Mouse (Mus musculus): ENCODE data around the gene Bmi1. TPM values are rescaled to one million over a fixed set of nuclear protein-coding genes. Genes with fewer than 3 reads are reported as not detected.

Gene Bmi1
- total and polyA plus RNA-seq, 3 experiments, result 66.5 to 68.1 TPM; not detected in 1

DNA sequence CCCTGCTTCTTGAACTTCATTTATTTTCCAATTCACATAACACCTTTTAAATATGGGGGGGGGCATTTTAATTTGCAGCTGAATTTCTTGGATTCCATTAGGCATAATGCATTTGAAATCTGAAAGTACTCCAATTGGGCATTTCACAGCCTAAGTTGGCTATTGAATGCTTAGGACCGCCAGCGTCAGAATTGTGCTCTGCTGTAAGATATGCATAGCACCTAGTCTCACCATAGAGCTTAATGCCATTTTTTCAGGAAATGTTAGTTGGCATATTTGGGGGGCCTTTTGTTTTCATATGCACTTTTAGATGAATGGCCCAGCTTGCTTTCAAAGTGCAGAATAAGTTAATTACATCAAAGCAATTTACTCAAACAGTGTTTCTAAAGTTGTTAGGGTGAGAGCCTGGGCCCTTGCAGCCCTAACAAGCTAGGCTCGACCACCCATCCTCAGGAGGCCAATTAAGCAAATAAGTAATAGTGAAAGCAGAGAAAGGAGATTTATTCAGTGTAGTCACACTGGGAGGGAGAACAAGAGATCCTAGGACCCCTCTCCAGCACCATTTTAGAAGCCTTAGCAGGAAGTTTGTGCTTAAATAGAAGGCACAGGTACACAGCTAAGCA is 45.5 kb downstream of the Bmi1 start:
- Histone ChIP-seq H3K27ac (ENCODE audit: control insufficient read depth, low read depth, low read length) (no peak overlapping the region), H3K36me3 (ENCODE audit: control insufficient read depth in 1 of 2, insufficient read depth in 2 of 2, low read length in 2 of 2) (no peaks in the 10 kb centered on the region), H3K27me3 (ENCODE audit: control insufficient read depth in 1 of 2, insufficient read depth in 2 of 2, low read length in 2 of 2) (peaks cover 0 to 3% of the 10 kb centered on the region in 2 experiments; a peak in 2 of 4 replicates), H3K9me3 (replicated peaks; ENCODE audit: insufficient read depth, low read length) (no peaks in the 10 kb centered on the region), H3K4me3 (ENCODE audit: control insufficient read depth in 1 of 2, insufficient read depth in 1 of 2, low read depth in 2 of 2, low read length in 2 of 2) (no peak overlapping the region), H3K4me1 (ENCODE audit: control insufficient read depth in 1 of 2, insufficient read depth in 2 of 2, low read length in 2 of 2) (no peaks in the 10 kb centered on the region), H3K79me2 (ENCODE audit: control insufficient read depth, insufficient read depth, low read length, poor library complexity) (no peaks in the 10 kb centered on the region), H3K9ac (ENCODE audit: control insufficient read depth, low read depth, low read length, poor library complexity, severe bottlenecking) (no peak overlapping the region)
- TF ChIP-seq MYC (IDR thresholded peaks at IDR 0.05; ENCODE audit: low read depth, low read length) (no peak), POLR2AphosphoS5 (IDR thresholded peaks at IDR 0.05; ENCODE audit: borderline replicate concordance, low read depth, low read length) (no peak), RAD21 (IDR thresholded peaks at IDR 0.05; ENCODE audit: low read depth, low read length) (no peak), ZMIZ1 (IDR thresholded peaks at IDR 0.05; ENCODE audit: low read depth, low read length) (no peak)
- DNase-seq (ENCODE audit: low read depth, low spot score), result no peak

DNA sequence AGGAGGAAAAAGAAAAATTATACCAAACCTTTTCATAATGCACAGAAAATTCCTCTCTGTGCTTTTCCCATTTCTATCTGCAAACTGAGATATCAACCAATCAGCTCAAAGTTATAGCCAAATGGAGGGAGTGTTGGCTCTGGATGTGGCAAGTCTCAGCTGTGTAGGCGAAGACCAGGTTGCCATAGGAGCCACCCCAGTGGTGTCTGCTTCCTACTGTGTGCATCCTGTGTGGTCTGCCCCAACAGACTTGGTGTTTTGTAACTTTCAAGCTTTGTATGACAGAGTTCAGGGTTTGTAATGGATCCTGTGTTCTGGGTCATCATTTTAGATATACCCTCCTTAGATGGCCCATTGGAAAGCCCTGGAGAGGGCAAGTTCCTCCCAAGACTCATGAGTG is 47.6 kb downstream of the Bmi1 start:
- Histone ChIP-seq H3K79me2 (ENCODE audit: control insufficient read depth, insufficient read depth, low read length, poor library complexity) (no peaks in the 10 kb centered on the region), H3K9ac (ENCODE audit: control insufficient read depth, low read depth, low read length, poor library complexity, severe bottlenecking) (no peak overlapping the region), H3K36me3 (ENCODE audit: control insufficient read depth in 1 of 2, insufficient read depth in 2 of 2, low read length in 2 of 2) (no peaks in the 10 kb centered on the region), H3K4me3 (ENCODE audit: control insufficient read depth in 1 of 2, insufficient read depth in 1 of 2, low read depth in 2 of 2, low read length in 2 of 2) (no peak overlapping the region), H3K27me3 (ENCODE audit: control insufficient read depth in 1 of 2, insufficient read depth in 2 of 2, low read length in 2 of 2) (no peaks in the 10 kb centered on the region; a peak in 1 of 4 replicates), H3K4me1 (ENCODE audit: control insufficient read depth in 1 of 2, insufficient read depth in 2 of 2, low read length in 2 of 2) (no peaks in the 10 kb centered on the region), H3K9me3 (replicated peaks; ENCODE audit: insufficient read depth, low read length) (no peaks in the 10 kb centered on the region), H3K27ac (ENCODE audit: control insufficient read depth, low read depth, low read length) (no peak overlapping the region)
- DNase-seq (ENCODE audit: low read depth, low spot score), result no peak
- TF ChIP-seq USF1 (IDR thresholded peaks at IDR 0.05; ENCODE audit: low read depth, low read length) (no peak), NRF1 (IDR thresholded peaks at IDR 0.05; ENCODE audit: insufficient read depth, low read depth, low read length, poor library complexity, severe bottlenecking) (no peak), GABPA (IDR thresholded peaks at IDR 0.05; ENCODE audit: low read depth, low read length) (no peak), ELF1 (IDR thresholded peaks at IDR 0.05; ENCODE audit: low read depth, low read length) (no peak), MEF2A (IDR thresholded peaks at IDR 0.05; ENCODE audit: extremely low read depth, insufficient replicate concordance, low read depth, low read length, poor library complexity, severe bottlenecking) (no peak), TCF12 (IDR thresholded peaks at IDR 0.05; ENCODE audit: low read depth, low read length) (no peak), USF2 (IDR thresholded peaks at IDR 0.05; ENCODE audit: borderline replicate concordance in 1 of 2, insufficient read depth in 1 of 2, low read depth in 1 of 2, low read length in 2 of 2) (no peak), ZNF384 (IDR thresholded peaks at IDR 0.05; ENCODE audit: low read depth, low read length) (no peak), TBP (IDR thresholded peaks at IDR 0.05; ENCODE audit: low read depth, low read length) (no peak), EP300 (IDR thresholded peaks at IDR 0.05; ENCODE audit: low read depth in 1 of 2, low read length in 2 of 2) (no peak), ZC3H11A (IDR thresholded peaks at IDR 0.05; ENCODE audit: low read depth, low read length) (no peak), MYB (IDR thresholded peaks at IDR 0.05; ENCODE audit: low read depth, low read length) (no peak), RAD21 (IDR thresholded peaks at IDR 0.05; ENCODE audit: low read depth, low read length) (no peak), MYC (IDR thresholded peaks at IDR 0.05; ENCODE audit: low read depth, low read length) (no peak), CTCF (IDR thresholded peaks at IDR 0.05 in 2 of 3, conservative IDR thresholded peaks at IDR 0.05 in 1 of 3; ENCODE audit: control insufficient read depth in 1 of 3, insufficient read depth in 1 of 3, low read depth in 2 of 3, low read length in 3 of 3, poor library complexity in 1 of 3, severe bottlenecking in 1 of 3) (no peak), POLR2AphosphoS2 (IDR thresholded peaks at IDR 0.05; ENCODE audit: low read length) (no peak)
